Mouse (Mus musculus) cortical plate, adult 2 months (tissue): ENCODE data around the gene Actg2.

Experiments used
- CTCF ChIP-seq: fragments of 200-500 bp; IDR thresholded peaks from 2 replicates; pipeline ENCODE4 v1.5.1; 2011; ENCODE audit warnings: mild to moderate bottlenecking, control low read depth, low read length; ENCODE audit not compliant: insufficient read depth; ENCODE audit errors: extremely low read depth
- POLR2A ChIP-seq: fragments of 200-500 bp; IDR thresholded peaks from 2 replicates; pipeline ENCODE4 v1.6.1; 2011; ENCODE audit warnings: mild to moderate bottlenecking, low read length, control low read depth; ENCODE audit not compliant: insufficient read depth; ENCODE audit errors: extremely low read depth

DNA sequence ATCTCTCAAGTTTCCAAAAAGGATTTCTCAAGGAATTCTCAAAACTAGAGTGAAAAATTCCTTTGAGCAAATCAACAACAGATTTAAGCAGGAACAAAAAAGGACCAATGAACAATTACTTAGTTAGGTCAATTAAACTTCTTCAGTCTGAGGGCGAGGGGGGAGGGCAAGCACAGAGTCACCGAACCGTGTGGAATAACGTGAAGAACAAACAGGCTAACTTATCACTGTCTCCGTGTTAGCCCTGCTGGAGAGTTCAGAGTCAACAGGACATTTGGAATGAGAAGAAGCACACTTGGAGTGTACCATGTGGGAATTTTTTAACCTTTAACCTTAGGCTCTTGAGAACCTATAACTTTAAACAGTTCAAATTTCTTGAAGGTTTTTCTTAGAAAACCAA, 12.3 kb upstream of the Actg2 start:
- no peak for TF ChIP-seq CTCF
- TF ChIP-seq POLR2A: no peak
